Mouse (Mus musculus): Measurements from ENCODE around the gene Chrnd. TPM values are rescaled to one million over a fixed set of nuclear protein-coding genes. Genes with fewer than 3 reads are reported as not detected.

The Chrnd gene
- total and polyA plus RNA-seq, 3 experiments: not detected

- Histone ChIP-seq H3K4me1 (ENCODE audit: insufficient read depth, low read depth, low read length) (no peaks in the 10 kb centered on the region), H3K4me3 (ENCODE audit: low read depth, low read length) (no peak overlapping the region; the same call in 1 of the 2 replicates), H3K36me3 (replicated peaks) (no peaks in the 10 kb centered on the region)
Measured at GRCm38 (mm10) chr1:87153776-87154500, 36.5 kb upstream of the Chrnd start.

GRCm38 (mm10) chr1:87154501-87155120 is 35.8 kb upstream of the Chrnd start:
- ATAC-seq (ENCODE audit: extremely low read depth, insufficient number of reproducible peaks, low FRiP score, poor library complexity, severe bottlenecking) (no peak), DNase-seq (ENCODE audit: low spot score) (no peak)
- Histone ChIP-seq H3K27me3 (ENCODE audit: insufficient read depth, low read length) (peaks cover 7% of the 10 kb centered on the region), H3K9me3 (replicated peaks) (peaks cover 13% of the 10 kb centered on the region), H3K36me3 (replicated peaks) (no peaks in the 10 kb centered on the region), H3K4me1 (ENCODE audit: insufficient read depth, low read depth, low read length) (no peaks in the 10 kb centered on the region), H3K4me3 (ENCODE audit: low read depth, low read length) (no peak overlapping the region; the same call in 1 of the 2 replicates)
- TF ChIP-seq POLR2AphosphoS5 (IDR thresholded peaks at IDR 0.05; ENCODE audit: insufficient replicate concordance, low read depth, low read length) (no peak), TAL1 (conservative IDR thresholded peaks at IDR 0.05; ENCODE audit: low read depth, low read length) (no peak), CTCF (IDR thresholded peaks at IDR 0.05; ENCODE audit: low read depth, low read length) (no peak), GATA1 (IDR thresholded peaks at IDR 0.05; ENCODE audit: borderline replicate concordance, low read length) (no peak), GATA2 (IDR thresholded peaks at IDR 0.05; ENCODE audit: borderline replicate concordance, low read depth, low read length) (no peak)

More at GRCm38 (mm10) chr1:87153776-87154500, 36.5 kb upstream of the Chrnd start:
- DNase-seq (ENCODE audit: low spot score) (no peak), ATAC-seq (ENCODE audit: extremely low read depth, insufficient number of reproducible peaks, low FRiP score, poor library complexity, severe bottlenecking) (no peak)
- TF ChIP-seq CTCF (IDR thresholded peaks at IDR 0.05; ENCODE audit: low read depth, low read length): no peak
- no peak for TF ChIP-seq POLR2AphosphoS5 (IDR thresholded peaks at IDR 0.05; ENCODE audit: insufficient replicate concordance, low read depth, low read length)
- TF ChIP-seq TAL1 (conservative IDR thresholded peaks at IDR 0.05; ENCODE audit: low read depth, low read length): no peak
- TF ChIP-seq GATA2 (IDR thresholded peaks at IDR 0.05; ENCODE audit: borderline replicate concordance, low read depth, low read length): no peak
- no peak for TF ChIP-seq GATA1 (IDR thresholded peaks at IDR 0.05; ENCODE audit: borderline replicate concordance, low read length)
- Histone ChIP-seq H3K27me3 (ENCODE audit: insufficient read depth, low read length) (peaks cover 10% of the 10 kb centered on the region), H3K9me3 (replicated peaks) (peaks cover 13% of the 10 kb centered on the region)

GRCm38 (mm10) chr1:87155531-87156198 is 34.7 kb upstream of the Chrnd start:
- DNase-seq (ENCODE audit: low spot score): no peak
- peaks cover 7% of the 10 kb centered on the region for H3K27me3 ChIP-seq (ENCODE audit: insufficient read depth, low read length)
- no peaks in the 10 kb centered on the region for H3K4me1 ChIP-seq (ENCODE audit: insufficient read depth, low read depth, low read length)
- TF ChIP-seq GATA1 (IDR thresholded peaks at IDR 0.05; ENCODE audit: borderline replicate concordance, low read length): no peak
- ATAC-seq (ENCODE audit: extremely low read depth, insufficient number of reproducible peaks, low FRiP score, poor library complexity, severe bottlenecking): no peak
- no peak overlapping the region for H3K4me3 ChIP-seq (ENCODE audit: low read depth, low read length)
- H3K36me3 ChIP-seq (replicated peaks): no peaks in the 10 kb centered on the region
- peaks cover 13% of the 10 kb centered on the region for H3K9me3 ChIP-seq (replicated peaks)

- Histone ChIP-seq H3K36me3 (replicated peaks) (no peaks in the 10 kb centered on the region), H3K4me1 (ENCODE audit: insufficient read depth, low read depth, low read length) (no peaks in the 10 kb centered on the region), H3K27me3 (ENCODE audit: insufficient read depth, low read length) (peaks cover 7% of the 10 kb centered on the region), H3K4me3 (ENCODE audit: low read depth, low read length) (no peak within 1 kb of the TSS), H3K9me3 (replicated peaks) (peaks cover 13% of the 10 kb centered on the region)
- TF ChIP-seq TAL1 (conservative IDR thresholded peaks at IDR 0.05; ENCODE audit: low read depth, low read length): no peak
- no peak for TF ChIP-seq GATA1 (IDR thresholded peaks at IDR 0.05; ENCODE audit: borderline replicate concordance, low read length)
- TF ChIP-seq POLR2AphosphoS5 (IDR thresholded peaks at IDR 0.05; ENCODE audit: insufficient replicate concordance, low read depth, low read length): no peak
- TF ChIP-seq GATA2 (IDR thresholded peaks at IDR 0.05; ENCODE audit: borderline replicate concordance, low read depth, low read length): no peak
- no peak for TF ChIP-seq CTCF (IDR thresholded peaks at IDR 0.05; ENCODE audit: low read depth, low read length)
- ATAC-seq (ENCODE audit: extremely low read depth, insufficient number of reproducible peaks, low FRiP score, poor library complexity, severe bottlenecking) (no peak), DNase-seq (ENCODE audit: low spot score) (no peak)
Measured at GRCm38 (mm10) chr1:87156199-87156587, 34.2 kb upstream of the Chrnd start, which contains the start of gene Ecel1. Gene Ecel1, minus strand, starts transcription at chr1:87156521.

GRCm38 (mm10) chr1:87159396-87159795 is 31.0 kb upstream of the Chrnd start:
- Histone ChIP-seq H3K36me3 (replicated peaks) (no peaks in the 10 kb centered on the region), H3K9me3 (replicated peaks) (peaks cover 5% of the 10 kb centered on the region), H3K4me3 (ENCODE audit: low read depth, low read length) (no peak overlapping the region), H3K4me1 (ENCODE audit: insufficient read depth, low read depth, low read length) (no peaks in the 10 kb centered on the region), H3K27me3 (ENCODE audit: insufficient read depth, low read length) (peaks cover 11% of the 10 kb centered on the region)
- ATAC-seq (ENCODE audit: extremely low read depth, insufficient number of reproducible peaks, low FRiP score, poor library complexity, severe bottlenecking): no peak
- TF ChIP-seq TAL1 (conservative IDR thresholded peaks at IDR 0.05; ENCODE audit: low read depth, low read length): no peak
- no peak for DNase-seq (ENCODE audit: low spot score)

- TF ChIP-seq TAL1 (conservative IDR thresholded peaks at IDR 0.05; ENCODE audit: low read depth, low read length): no peak
- TF ChIP-seq GATA1 (IDR thresholded peaks at IDR 0.05; ENCODE audit: borderline replicate concordance, low read length): no peak
- TF ChIP-seq CTCF (IDR thresholded peaks at IDR 0.05; ENCODE audit: low read depth, low read length): no peak
- TF ChIP-seq GATA2 (IDR thresholded peaks at IDR 0.05; ENCODE audit: borderline replicate concordance, low read depth, low read length): no peak
- TF ChIP-seq POLR2AphosphoS5 (IDR thresholded peaks at IDR 0.05; ENCODE audit: insufficient replicate concordance, low read depth, low read length): no peak
- ATAC-seq (ENCODE audit: extremely low read depth, insufficient number of reproducible peaks, low FRiP score, poor library complexity, severe bottlenecking): no peak
Measured at GRCm38 (mm10) chr1:87164164-87164795, 26.1 kb upstream of the Chrnd start.

More at GRCm38 (mm10) chr1:87164164-87164795, 26.1 kb upstream of the Chrnd start:
- Histone ChIP-seq H3K36me3 (replicated peaks) (no peaks in the 10 kb centered on the region), H3K9me3 (replicated peaks) (no peaks in the 10 kb centered on the region), H3K4me1 (ENCODE audit: insufficient read depth, low read depth, low read length) (no peaks in the 10 kb centered on the region), H3K27me3 (ENCODE audit: insufficient read depth, low read length) (peaks cover 14% of the 10 kb centered on the region), H3K4me3 (ENCODE audit: low read depth, low read length) (no peak overlapping the region)
- no peak for DNase-seq (ENCODE audit: low spot score)

All from G1E (cell line).